Mouse (Mus musculus) granulocyte monocyte progenitor cell, adult 5-6 weeks (primary cell): ENCODE data around the gene Gsx2. TPM values are rescaled to one million over a fixed set of nuclear protein-coding genes. Genes with fewer than 3 reads are reported as not detected.

Source experiments
- ATAC-seq: replicated peaks from 2 replicates; pipeline ENCODE4 v1.8.0; 2016; ENCODE audit warnings: mild to moderate bottlenecking, moderate TSS enrichment, inconsistent platforms; ENCODE audit not compliant: poor library complexity, severe bottlenecking
- total RNA-seq, 2 experiments: library from RNA; stranded (forward) in 1 of 2; stranded (reverse) in 1 of 2; fragments of 200-712, 200-1000 nt in 1 of 2; fragments of >200 nt in 1 of 2; fragmentation: Nextera tagmentation in 1 of 2; gene quantifications; 2 replicates each; pipeline ENCODE4 v1.2.3; 2014 to 2017

Gene Gsx2
- total RNA-seq, 2 experiments from 2014 or later = not detected

- no peak for ATAC-seq
Observed at GRCm38 (mm10) chr5:75074537-75075382, 641 bp upstream of the Gsx2 start.

- ATAC-seq = no peak
Observed at GRCm38 (mm10) chr5:75076326-75077050, 1.1 kb downstream of the Gsx2 start.

- ATAC-seq = no peak
Observed at GRCm38 (mm10) chr5:75077051-75077380, 1.6 kb downstream of the Gsx2 start.

DNA sequence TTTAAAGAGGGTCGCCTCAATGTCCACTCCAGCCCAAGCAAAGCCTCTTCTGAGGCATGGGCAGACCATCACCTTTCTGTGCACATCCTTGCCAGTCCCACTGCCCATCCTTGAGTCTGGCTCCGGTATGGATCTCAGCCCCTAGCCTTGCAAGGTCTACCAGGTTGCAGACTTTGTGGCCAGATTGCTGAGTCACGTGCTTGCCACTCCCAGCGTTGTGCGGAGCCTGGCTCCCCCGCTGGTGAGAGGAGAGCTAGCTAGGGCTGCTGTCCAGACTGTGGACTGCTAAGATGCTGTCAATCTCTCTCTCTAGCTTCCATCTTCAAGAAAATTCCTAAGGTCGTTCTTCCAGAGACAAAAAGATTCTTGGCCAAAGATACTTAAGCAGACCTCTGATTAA is 4.2 kb downstream of the Gsx2 start:
- ATAC-seq = 0 out of 2 replicates have a peak, but pooled peaks have one; percentile 37

DNA sequence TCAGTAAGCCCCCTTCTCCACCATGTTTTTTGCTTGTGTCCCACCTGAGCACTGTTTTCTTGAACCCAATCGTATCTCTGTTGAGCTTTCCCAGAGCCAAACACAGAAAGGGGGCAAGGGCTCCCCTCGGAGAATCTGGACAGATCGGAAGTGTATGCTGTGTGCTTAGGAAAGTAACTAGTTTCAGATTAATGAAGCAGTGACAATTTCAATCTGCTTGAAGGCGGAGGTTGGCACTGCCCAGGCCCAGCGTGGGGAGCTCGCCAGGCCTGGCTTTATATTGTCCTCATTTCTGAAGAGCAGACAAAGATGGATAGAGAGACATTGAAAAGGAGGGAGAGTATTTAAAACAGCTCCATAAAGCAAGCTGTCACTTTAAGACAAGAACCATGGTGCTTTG is 7.0 kb downstream of the Gsx2 start:
- no peak for ATAC-seq

DNA sequence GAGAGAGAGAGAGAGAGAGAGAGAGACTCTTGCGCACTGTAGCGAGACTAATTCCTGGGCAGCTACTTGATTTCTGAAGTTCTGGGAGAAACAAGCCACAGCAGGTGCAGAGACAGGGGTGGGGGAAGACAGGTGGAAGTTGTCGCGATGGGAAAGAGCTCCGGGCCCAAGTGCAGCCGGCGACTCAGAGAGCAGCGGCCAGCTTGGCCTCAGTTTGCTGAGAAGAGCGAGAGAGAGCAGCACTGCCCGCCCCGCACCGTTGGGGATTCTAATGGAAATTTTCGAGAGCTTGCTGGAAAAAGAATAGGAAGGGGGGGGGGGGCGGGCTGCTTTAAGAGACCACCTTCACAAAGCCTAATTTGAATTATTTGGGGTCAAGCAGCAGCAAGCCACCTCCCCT is 7.7 kb downstream of the Gsx2 start:
- ATAC-seq = no peak

- no peak for ATAC-seq
Observed at GRCm38 (mm10) chr5:75083591-75084392, 8.4 kb downstream of the Gsx2 start.

- ATAC-seq = no peak
Observed at GRCm38 (mm10) chr5:75084393-75084870, 9.0 kb downstream of the Gsx2 start.

GRCm38 (mm10) chr5:75084871-75085520 is 9.6 kb downstream of the Gsx2 start:
- no peak for ATAC-seq

GRCm38 (mm10) chr5:75085521-75085875 is 10.1 kb downstream of the Gsx2 start:
- no peak for ATAC-seq

DNA sequence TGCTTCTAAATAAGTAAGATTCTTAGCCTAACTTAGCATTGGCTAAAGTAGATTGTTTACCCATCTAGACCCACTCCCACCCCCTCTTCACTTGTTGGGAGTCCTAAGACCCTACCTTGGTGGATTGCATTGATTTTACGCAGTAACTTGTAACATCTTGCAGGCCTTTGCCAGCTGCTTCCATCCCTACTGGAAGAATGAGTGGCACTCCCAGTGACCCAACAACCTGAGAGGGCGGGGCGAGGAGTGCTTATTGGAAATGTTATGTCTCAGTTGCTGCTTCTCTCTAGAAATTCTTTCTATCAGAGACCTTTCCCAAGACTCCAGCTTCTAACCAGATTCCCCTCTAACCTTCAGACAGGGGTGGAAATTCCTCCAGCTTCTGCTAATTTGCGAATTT is 10.5 kb downstream of the Gsx2 start:
- ATAC-seq = no peak

DNA sequence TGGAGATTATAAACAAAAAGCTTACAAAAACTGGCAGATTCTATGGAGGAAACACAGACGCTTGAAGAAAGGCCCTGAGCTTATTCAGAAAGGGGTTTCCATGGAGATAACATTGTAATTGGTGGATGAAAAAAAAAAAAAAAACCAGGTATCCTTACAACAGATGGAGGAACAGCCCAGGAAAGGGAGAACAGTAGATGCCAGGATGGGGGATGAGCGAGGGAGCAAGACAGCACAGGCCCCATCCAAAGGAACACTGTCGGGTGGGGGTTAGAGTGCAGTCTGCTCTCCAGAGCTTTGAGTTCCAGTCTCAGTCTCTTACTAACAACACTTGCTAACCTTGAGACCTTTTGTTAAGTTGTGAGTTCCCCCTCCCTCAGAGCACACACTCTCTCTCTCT is 31.1 kb downstream of the Gsx2 start:
- no peak for ATAC-seq

DNA sequence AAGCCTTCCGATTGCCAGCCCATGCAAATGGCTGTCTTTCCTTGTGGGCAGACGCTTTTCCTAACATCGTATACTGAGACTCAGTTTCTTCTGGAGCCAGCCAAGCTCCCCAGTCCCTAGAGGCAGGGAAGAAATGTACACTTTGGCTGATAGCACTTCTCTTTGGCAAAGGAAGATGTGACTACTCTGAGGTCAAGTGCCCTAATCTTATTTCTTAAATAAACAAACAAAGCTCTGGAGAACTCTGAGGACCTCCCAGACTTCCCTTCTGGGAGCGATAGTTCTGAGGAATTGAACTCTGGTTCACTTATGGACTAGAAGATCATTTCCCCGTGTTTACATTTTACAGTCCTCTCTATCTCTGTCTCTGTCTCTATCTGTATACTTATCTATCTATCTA is 34.0 kb downstream of the Gsx2 start:
- no peak for ATAC-seq

DNA sequence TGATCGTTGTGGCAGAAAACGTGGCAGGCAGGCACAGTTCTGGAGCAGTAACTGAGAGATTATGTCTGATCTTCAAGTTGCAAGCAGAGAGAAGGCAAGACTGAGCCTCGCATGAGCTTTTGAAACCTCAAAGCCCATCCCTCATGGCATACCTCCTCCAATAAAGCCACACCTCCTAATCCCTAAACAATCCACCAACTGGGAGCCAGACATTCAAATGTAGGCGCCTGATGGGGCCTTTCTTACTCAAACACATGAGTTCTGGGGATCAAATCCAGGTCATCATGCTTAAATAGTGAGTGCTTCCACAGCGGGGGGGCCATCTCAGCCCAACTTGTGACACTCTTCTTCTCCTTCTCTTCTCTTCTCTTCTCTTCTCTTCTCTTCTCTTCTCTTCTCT is 36.4 kb downstream of the Gsx2 start:
- ATAC-seq = no peak

- ATAC-seq = peak; percentile 40
Observed at GRCm38 (mm10) chr5:75118840-75119239, 43.4 kb downstream of the Gsx2 start.

DNA sequence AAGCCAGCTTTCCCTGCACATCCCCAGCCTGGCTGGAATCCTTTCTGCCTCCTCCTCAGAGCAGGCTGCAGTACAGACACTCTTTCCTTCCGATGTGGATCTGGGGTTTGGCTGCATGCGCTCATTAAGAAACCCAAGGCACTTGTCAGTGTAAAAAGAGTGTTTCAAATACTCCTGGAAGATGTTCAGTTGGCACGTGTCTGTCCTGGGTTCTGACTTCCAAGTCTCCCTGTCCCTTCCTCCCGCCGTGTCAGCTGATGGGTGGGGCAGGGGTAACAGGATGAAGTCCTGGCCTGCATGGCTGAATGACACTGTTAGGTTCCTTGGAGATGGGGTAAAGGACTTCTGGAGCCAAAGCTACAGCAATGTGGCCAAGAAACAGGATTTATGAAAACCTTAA is 46.2 kb downstream of the Gsx2 start:
- no peak for ATAC-seq
